Mouse (Mus musculus): Measurements from ENCODE around the gene Rdh1. TPM values are rescaled to one million over a fixed set of nuclear protein-coding genes. Genes with fewer than 3 reads are reported as not detected.
"Not testable (repeated sequence)": the region's sequence is repeated elsewhere in the genome, so short reads cannot be mapped to it uniquely, and the experiment has no call there.

Rdh1 gene
- polyA plus RNA-seq, 1 experiment = not detected

DNA sequence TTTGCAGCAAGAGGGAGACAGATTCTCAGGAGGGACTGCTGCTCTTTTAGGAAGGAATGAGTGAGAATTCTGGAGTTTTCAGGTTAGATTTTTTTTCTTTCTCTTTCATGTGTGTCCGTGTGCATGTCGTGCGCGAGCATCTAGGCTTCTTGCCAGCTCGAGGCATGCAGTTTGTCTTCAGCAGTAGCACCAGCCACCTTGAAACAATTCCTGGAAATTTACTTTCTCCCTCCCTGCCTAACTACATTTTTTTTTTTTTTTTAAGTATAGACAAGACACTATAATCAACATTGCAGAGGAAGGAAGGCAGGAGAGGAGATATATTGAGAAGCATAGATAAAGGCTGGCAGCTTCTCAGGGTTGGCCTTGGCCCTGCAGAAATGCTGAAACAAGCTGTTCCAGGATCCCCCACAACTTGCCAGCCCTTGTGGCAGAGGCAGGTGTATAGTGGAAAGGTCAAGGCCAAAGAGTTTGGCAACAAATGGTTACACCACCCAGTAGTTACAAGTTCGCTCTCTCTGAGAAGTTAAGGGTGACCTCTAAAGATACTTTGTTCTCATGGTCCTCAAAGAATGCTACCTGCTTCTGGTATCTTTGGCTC, 4.9 kb upstream of the Rdh1 start:
- no peak for TF ChIP-seq POLR2A (IDR thresholded peaks at IDR 0.05; ENCODE audit: borderline replicate concordance, control insufficient read depth, low read depth, low read length)
- no peak for TF ChIP-seq CTCF (IDR thresholded peaks at IDR 0.05; ENCODE audit: control insufficient read depth, insufficient read depth, low read length)
- 69% methylated on average over 6 of the region's 6 CpGs for WGBS
- Histone ChIP-seq H3K27ac (ENCODE audit: control insufficient read depth, insufficient read depth, low read depth, low read length, poor library complexity) (no peak overlapping the region), H3K4me3 (replicated peaks; ENCODE audit: control insufficient read depth, low read depth, low read length) (no peak overlapping the region), H3K4me1 (ENCODE audit: control insufficient read depth, insufficient read depth, low read length) (no peaks in the 10 kb centered on the region; the same call in 1 of the 2 replicates)

DNA sequence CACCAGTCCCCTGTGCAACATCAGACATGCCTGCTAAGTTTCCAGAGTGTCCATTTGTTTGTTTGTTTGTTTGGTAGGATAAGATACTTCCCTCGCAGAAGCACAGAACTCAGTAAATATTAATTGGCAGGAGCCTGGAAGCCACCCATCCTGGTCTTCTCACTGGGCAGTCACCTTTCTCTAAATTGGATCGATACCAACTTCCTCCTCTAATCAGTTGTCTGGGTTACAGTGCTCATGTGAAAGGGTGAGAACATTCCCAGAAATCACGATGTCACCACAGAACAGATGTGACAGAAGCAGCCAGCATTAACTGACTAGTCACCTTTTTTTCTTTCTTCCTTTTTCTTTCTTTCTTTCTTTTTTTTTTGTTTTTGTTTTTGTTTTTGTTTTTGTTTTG, 4.3 kb upstream of the Rdh1 start:
- no peak overlapping the region for H3K4me3 ChIP-seq (replicated peaks; ENCODE audit: control insufficient read depth, low read depth, low read length)
- no peaks in the 10 kb centered on the region for H3K4me1 ChIP-seq (ENCODE audit: control insufficient read depth, insufficient read depth, low read length)
- TF ChIP-seq CTCF (IDR thresholded peaks at IDR 0.05; ENCODE audit: control insufficient read depth, insufficient read depth, low read length) = no peak
- TF ChIP-seq POLR2A (IDR thresholded peaks at IDR 0.05; ENCODE audit: borderline replicate concordance, control insufficient read depth, low read depth, low read length) = no peak
- no peak overlapping the region for H3K27ac ChIP-seq (ENCODE audit: control insufficient read depth, insufficient read depth, low read depth, low read length, poor library complexity)
- WGBS = 38% methylated on average over 3 of the region's 3 CpGs

DNA sequence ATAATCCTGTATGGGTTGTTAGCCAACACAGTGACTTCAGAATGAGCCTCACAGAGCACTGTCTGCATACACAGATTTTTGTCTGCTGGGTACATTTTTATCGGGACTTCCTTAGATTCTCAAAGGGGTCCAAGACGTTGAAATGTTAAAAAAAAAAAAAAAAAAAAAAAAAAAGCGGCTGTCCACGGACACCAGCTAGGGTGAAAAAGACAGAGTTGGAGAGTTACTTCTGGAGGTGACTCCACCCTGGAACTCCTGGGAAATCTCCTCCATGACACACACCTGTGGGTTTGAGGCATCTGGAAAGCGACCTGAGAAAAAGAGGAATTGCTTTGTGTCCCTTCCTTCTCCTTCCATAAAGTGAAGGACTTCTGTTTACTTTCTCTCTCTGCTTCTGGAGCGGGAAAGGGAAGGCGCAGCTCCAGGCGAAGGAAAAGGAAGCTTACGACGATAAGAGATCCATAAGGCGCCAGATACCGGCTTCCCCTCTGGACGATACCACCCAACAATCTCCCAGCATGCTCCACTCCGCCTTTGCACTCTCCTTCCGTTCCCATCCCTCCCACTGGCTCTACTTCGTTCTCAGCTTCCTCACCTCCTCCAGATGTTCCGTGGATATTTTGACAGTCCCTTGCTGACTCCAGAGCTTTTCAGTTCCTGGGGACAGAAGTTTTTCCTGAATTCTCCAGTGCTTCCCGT, 3.6 kb upstream of the Rdh1 start:
- Histone ChIP-seq H3K27ac (ENCODE audit: control insufficient read depth, insufficient read depth, low read depth, low read length, poor library complexity) (no peak overlapping the region), H3K4me3 (replicated peaks; ENCODE audit: control insufficient read depth, low read depth, low read length) (no peak overlapping the region), H3K4me1 (ENCODE audit: control insufficient read depth, insufficient read depth, low read length) (no peaks in the 10 kb centered on the region)
- TF ChIP-seq POLR2A (IDR thresholded peaks at IDR 0.05; ENCODE audit: borderline replicate concordance, control insufficient read depth, low read depth, low read length) (no peak), CTCF (IDR thresholded peaks at IDR 0.05; ENCODE audit: control insufficient read depth, insufficient read depth, low read length) (no peak)
- WGBS = 38% methylated on average over 18 of the region's 18 CpGs

- WGBS = 80% methylated on average over 10 of the region's 10 CpGs
- not testable (repeated sequence) for H3K4me3 ChIP-seq (replicated peaks; ENCODE audit: control insufficient read depth, low read depth, low read length); H3K27ac ChIP-seq (ENCODE audit: control insufficient read depth, insufficient read depth, low read depth, low read length, poor library complexity); H3K4me1 ChIP-seq (ENCODE audit: control insufficient read depth, insufficient read depth, low read length)
Measured at GRCm38 (mm10) chr10:127762926-127763325, 3.4 kb downstream of the Rdh1 start.

- H3K4me3 ChIP-seq (replicated peaks; ENCODE audit: control insufficient read depth, low read depth, low read length) = no peak overlapping the region
- no peak overlapping the region for H3K27ac ChIP-seq (ENCODE audit: control insufficient read depth, insufficient read depth, low read depth, low read length, poor library complexity)
- no peak for TF ChIP-seq POLR2A (IDR thresholded peaks at IDR 0.05; ENCODE audit: borderline replicate concordance, control insufficient read depth, low read depth, low read length)
- TF ChIP-seq CTCF (IDR thresholded peaks at IDR 0.05; ENCODE audit: control insufficient read depth, insufficient read depth, low read length) = no peak
- WGBS = 70% methylated on average over 12 of the region's 12 CpGs
- no peaks in the 10 kb centered on the region for H3K4me1 ChIP-seq (ENCODE audit: control insufficient read depth, insufficient read depth, low read length)
Measured at GRCm38 (mm10) chr10:127763914-127764680, 4.6 kb downstream of the Rdh1 start.

- Histone ChIP-seq H3K27ac (ENCODE audit: control insufficient read depth, insufficient read depth, low read depth, low read length, poor library complexity) (no peak overlapping the region), H3K4me3 (replicated peaks; ENCODE audit: control insufficient read depth, low read depth, low read length) (no peak overlapping the region), H3K4me1 (ENCODE audit: control insufficient read depth, insufficient read depth, low read length) (no peaks in the 10 kb centered on the region)
- TF ChIP-seq POLR2A (IDR thresholded peaks at IDR 0.05; ENCODE audit: borderline replicate concordance, control insufficient read depth, low read depth, low read length) (no peak), CTCF (IDR thresholded peaks at IDR 0.05; ENCODE audit: control insufficient read depth, insufficient read depth, low read length) (no peak)
- WGBS = 84% methylated on average over 1 of the region's 1 CpGs
Measured at GRCm38 (mm10) chr10:127766564-127766963, 7.0 kb downstream of the Rdh1 start.

- Histone ChIP-seq H3K4me1 (ENCODE audit: control insufficient read depth, insufficient read depth, low read length) (no peaks in the 10 kb centered on the region), H3K4me3 (replicated peaks; ENCODE audit: control insufficient read depth, low read depth, low read length) (no peak within 1 kb of the TSS), H3K27ac (ENCODE audit: control insufficient read depth, insufficient read depth, low read depth, low read length, poor library complexity) (no peak within 1 kb of the TSS)
- WGBS = 54% methylated on average over 2 of the region's 2 CpGs
- TF ChIP-seq CTCF (IDR thresholded peaks at IDR 0.05; ENCODE audit: control insufficient read depth, insufficient read depth, low read length) (no peak), POLR2A (IDR thresholded peaks at IDR 0.05; ENCODE audit: borderline replicate concordance, control insufficient read depth, low read depth, low read length) (no peak)
Measured at GRCm38 (mm10) chr10:127776011-127776410, 16.5 kb downstream of the Rdh1 start, which contains the start of gene Rdh9. TSS of gene Rdh9 (plus strand) at chr10:127776386.

GRCm38 (mm10) chr10:127782321-127782720, 22.8 kb downstream of the Rdh1 start:
- not testable (repeated sequence) for H3K4me3 ChIP-seq (replicated peaks; ENCODE audit: control insufficient read depth, low read depth, low read length); H3K4me1 ChIP-seq (ENCODE audit: control insufficient read depth, insufficient read depth, low read length); H3K27ac ChIP-seq (ENCODE audit: control insufficient read depth, insufficient read depth, low read depth, low read length, poor library complexity)
- 90% methylated on average over 17 of the region's 17 CpGs for WGBS

DNA sequence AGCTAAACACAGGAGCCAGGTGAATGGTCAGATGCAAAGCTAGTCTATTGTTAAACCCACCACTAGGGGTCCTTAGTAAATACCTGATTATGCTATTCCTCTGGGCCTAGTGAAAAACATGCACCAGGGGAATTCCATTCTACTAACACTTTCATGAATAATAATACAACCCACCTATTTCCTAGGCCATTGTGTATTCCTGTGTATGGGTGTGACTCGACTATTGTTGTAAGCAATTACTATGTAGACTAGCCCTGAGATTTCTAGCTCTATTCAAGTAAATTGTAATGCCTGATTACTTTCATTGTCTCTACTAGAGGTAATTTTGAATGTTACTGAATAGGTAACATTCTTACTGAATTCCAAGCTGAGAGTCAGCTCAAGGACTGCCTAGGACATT, 25.9 kb downstream of the Rdh1 start:
- H3K27ac ChIP-seq (ENCODE audit: control insufficient read depth, insufficient read depth, low read depth, low read length, poor library complexity); H3K4me3 ChIP-seq (replicated peaks; ENCODE audit: control insufficient read depth, low read depth, low read length); H3K4me1 ChIP-seq (ENCODE audit: control insufficient read depth, insufficient read depth, low read length): not testable (repeated sequence)
- WGBS = 77% methylated on average over 1 of the region's 1 CpGs
